Mouse (Mus musculus) heart, adult 2 months (tissue): ENCODE measurements around the gene Ppp1r8. TPM values are rescaled to one million over a fixed set of nuclear protein-coding genes. Genes with fewer than 3 reads are reported as not detected.

Source experiments
- DNase-seq, 2 experiments: peaks; one replicate each; pipeline ENCODE4 v3.0.0; 2021
- H3K27ac ChIP-seq: fragments of 200-600 bp; 2 replicates; pipeline ENCODE4 v1.8.1; 2022
- H3K27me3 ChIP-seq: fragments of 200-500 bp; 2 replicates; pipeline ENCODE4 v1.6.1; 2012; ENCODE audit warnings: mild to moderate bottlenecking, low read length, inconsistent platforms, mixed read lengths; ENCODE audit not compliant: control insufficient read depth, insufficient read depth
- H3K36me3 ChIP-seq: fragments of 200-500 bp; 2 replicates; pipeline ENCODE4 v1.6.1; 2012; ENCODE audit warnings: low read length, inconsistent platforms; ENCODE audit not compliant: control insufficient read depth, insufficient read depth
- H3K4me1 ChIP-seq: fragments of 200-500 bp; 2 replicates; pipeline ENCODE4 v1.6.1; 2011; ENCODE audit warnings: low read length; ENCODE audit not compliant: control insufficient read depth, insufficient read depth
- H3K4me3 ChIP-seq: fragments of 200-600 bp; 2 replicates; pipeline ENCODE4 v1.8.1; 2022
- H3K79me2 ChIP-seq: fragments of 200-500 bp; replicated peaks from 2 replicates; pipeline ENCODE4 v1.6.1; 2012; ENCODE audit warnings: mild to moderate bottlenecking, inconsistent platforms, low read length, moderate library complexity, mixed read lengths; ENCODE audit not compliant: control insufficient read depth, insufficient read depth
- H3K9ac ChIP-seq: fragments of 200-500 bp; 2 replicates; pipeline ENCODE4 v1.6.1; 2012; ENCODE audit warnings: low read depth, mild to moderate bottlenecking, control low read depth, inconsistent platforms, low read length, mixed read lengths
- CTCF ChIP-seq: fragments of 200-600 bp; IDR thresholded peaks from 2 replicates; pipeline ENCODE4 v1.8.1; 2022; ENCODE audit warnings: antibody characterized with exemption, mild to moderate bottlenecking, moderate library complexity
- EP300 ChIP-seq: fragments of 200-500 bp; IDR thresholded peaks from 2 replicates; pipeline ENCODE4 v1.6.1; 2011; ENCODE audit warnings: low read depth, low read length, control low read depth; ENCODE audit not compliant: insufficient read depth
- POLR2A ChIP-seq: fragments of 200-500 bp; IDR thresholded peaks from 2 replicates; pipeline ENCODE4 v1.6.1; 2011; ENCODE audit warnings: mild to moderate bottlenecking, low read depth, low read length, control low read depth; ENCODE audit not compliant: insufficient read depth
- WGBS: fragments of 180-500 bp; shearing (Covaris S2); methylation state at CpG from one replicate; pipeline ENCODE4 v1.1.7; 2018; 5-methylcytosine and 5-hydroxymethylcytosine counted together
- intact Hi-C: fragments of 180-260 bp; cut with DNase I; formaldehyde crosslinking; loops from one replicate; pipeline ENCODE4 v1.15.1; 2025
- long read RNA-seq: library from polyadenylated mRNA; stranded (forward); transcript quantifications from one replicate; pipeline ENCODE4 v2.0.0, GENCODE M21; 2021
- polyA plus RNA-seq: library from polyadenylated mRNA; depleted of rRNA; stranded (reverse); fragments of >200 nt; gene quantifications from 2 replicates; pipeline ENCODE4 v1.2.3, GENCODE M21; 2012; rRNA removed
- total RNA-seq, 2 experiments: library from RNA; stranded (reverse); gene quantifications; 2 replicates each; pipeline ENCODE4 v1.2.3; 2021

Ppp1r8 gene
- total RNA-seq (10 to 100 TPM; 18.2 to 19.3 TPM), polyA plus RNA-seq (18.2 and 33.1 TPM in 2 replicates)
- long read RNA-seq, partial matches to known transcripts: 0 of 6 reads
- long read RNA-seq, other reads (novel, unspliced or antisense): 2 of 6 reads

DNA sequence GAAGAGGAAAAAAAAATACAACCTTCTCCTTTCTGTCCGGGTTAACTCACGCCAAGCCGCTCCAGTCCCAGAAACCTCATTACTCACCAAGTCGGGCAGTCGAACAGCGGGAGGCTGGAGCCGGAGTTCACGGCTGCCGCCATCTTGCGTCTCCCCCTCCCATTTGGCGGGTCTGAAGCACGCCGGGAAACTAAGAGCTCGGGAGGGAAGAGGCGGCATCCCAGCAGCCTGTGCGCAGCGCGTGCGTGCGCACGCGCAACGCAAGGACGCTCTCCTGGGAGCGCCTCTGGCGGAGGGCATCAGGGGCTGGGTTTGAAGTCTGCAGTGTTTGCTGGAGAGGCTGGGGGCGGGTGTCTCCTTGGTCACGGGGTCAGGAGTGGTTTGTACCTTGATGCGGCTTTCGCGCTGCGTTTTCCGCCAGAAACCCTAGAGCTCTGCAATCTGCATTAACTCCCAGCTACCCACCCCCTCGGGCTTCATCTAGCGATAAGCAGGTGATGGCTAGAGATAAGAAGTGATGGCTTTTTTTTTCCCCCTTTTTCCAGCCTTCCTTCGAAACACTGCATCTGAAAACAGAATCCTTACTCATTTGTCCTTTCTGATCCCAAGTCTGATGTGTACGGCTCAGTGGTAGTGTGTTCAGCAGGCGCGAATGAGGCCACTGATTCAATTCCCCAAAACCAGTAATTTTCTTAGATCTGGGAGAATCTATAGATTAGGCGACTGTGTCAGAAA is at the start of gene Ppp1r8:
Gene Ppp1r8, minus strand, starts transcription at position 200 of the 735 bp plus-strand sequence.
- H3K27me3 ChIP-seq: no peaks in the 10 kb centered on the region
- H3K4me3 ChIP-seq: peak within 1 kb of the TSS; percentile 69
- H3K9ac ChIP-seq: peak within 1 kb of the TSS; percentile 80
- peak within 1 kb of the TSS; percentile 86 for H3K27ac ChIP-seq
- WGBS: 2% methylated on average over 40 of the region's 40 CpGs
- peak; percentile 89 to 93 for DNase-seq
- intact Hi-C loops: loop anchor here (2.0 to 5.0 kb wide), 2 partner anchors 42 to 79 kb away; partner anchors contain the start of genes Fam76a and Stx12
- peaks cover 2% of the 10 kb centered on the region for H3K4me1 ChIP-seq
- peak; percentile 96 for TF ChIP-seq POLR2A
- peak; percentile 68 for TF ChIP-seq CTCF
- TF ChIP-seq EP300: peak; percentile 69; the same call in 1 of the 2 replicates
- peaks cover 4% of the 10 kb centered on the region; the same call in 1 of the 2 replicates for H3K36me3 ChIP-seq
- no peaks in the 10 kb centered on the region; the same call in 1 of the 2 replicates for H3K79me2 ChIP-seq

GRCm38 (mm10) chr4:132884844-132885374 is 41.9 kb upstream of the Ppp1r8 start:
- WGBS: 6% methylated on average over 9 of the region's 9 CpGs
- Histone ChIP-seq H3K9ac (peak overlapping the region; percentile 76), H3K79me2 (peaks cover 5% of the 10 kb centered on the region), H3K4me1 (peaks cover 6% of the 10 kb centered on the region; the same call in 1 of the 2 replicates), H3K27me3 (no peaks in the 10 kb centered on the region), H3K27ac (peak overlapping the region; percentile 87), H3K36me3 (peaks cover 7% of the 10 kb centered on the region), H3K4me3 (peak overlapping the region; percentile 98)
- intact Hi-C loops: loop anchor here (1.0 to 2.0 kb wide), 3 partner anchors 20 to 42 kb away; partner anchors contain the start of genes Fam76a and Ppp1r8
- TF ChIP-seq EP300 (no peak), POLR2A (no peak), CTCF (no peak)
- DNase-seq: no peak

DNA sequence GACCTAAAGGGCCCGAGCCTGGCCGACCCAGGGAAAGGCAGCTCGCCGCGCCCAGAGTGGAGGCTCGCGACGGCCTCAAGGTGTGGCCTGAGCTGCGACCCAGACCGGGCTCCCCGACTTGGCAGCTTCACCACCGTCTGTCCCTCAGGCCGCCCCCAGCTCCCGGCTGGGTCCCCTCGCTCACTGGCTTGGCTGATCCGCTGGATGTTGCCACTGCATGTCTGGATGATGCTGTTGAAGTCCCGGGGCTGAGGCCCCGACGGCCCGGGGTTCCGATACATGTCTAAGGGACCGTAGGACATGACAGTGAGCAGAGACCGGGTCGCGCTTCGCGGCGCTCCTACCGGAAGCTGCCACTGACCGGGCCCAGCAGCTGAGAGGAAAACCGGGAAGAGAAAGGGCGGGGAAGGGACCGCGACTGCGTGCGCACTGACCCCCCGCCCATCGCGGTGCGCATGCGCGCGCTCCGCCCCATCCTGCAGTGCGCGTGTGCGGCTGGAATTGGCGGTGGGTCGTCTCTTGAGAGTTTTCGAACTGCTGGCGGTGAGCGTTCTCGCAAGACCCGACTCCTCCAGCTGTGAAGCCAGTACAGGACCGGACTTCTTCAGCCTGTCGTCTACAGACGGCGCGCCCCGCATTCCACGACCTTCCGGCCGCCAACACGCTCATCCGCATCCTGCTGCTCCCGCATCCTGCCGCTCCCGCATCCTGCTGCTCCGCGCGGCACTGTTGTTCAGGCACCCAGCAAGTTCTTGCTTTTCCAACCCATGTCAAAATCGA is 41.3 kb upstream of the Ppp1r8 start, which contains the start of gene Stx12:
Gene Stx12, minus strand, starts transcription at position 446 of the 780 bp plus-strand sequence.
- Histone ChIP-seq H3K4me1 (peaks cover 10% of the 10 kb centered on the region), H3K27ac (peak within 1 kb of the TSS; percentile 87), H3K79me2 (peaks cover 6% of the 10 kb centered on the region), H3K27me3 (no peaks in the 10 kb centered on the region), H3K4me3 (peak within 1 kb of the TSS; percentile 98), H3K36me3 (peaks cover 9% of the 10 kb centered on the region), H3K9ac (peak within 1 kb of the TSS; percentile 88)
- peak; percentile 94 for DNase-seq
- intact Hi-C loops: loop anchor here (1.0 to 2.0 kb wide), 3 partner anchors 21 to 41 kb away; partner anchors contain the start of genes Fam76a and Ppp1r8
- WGBS: under 1% methylated on average over 72 of the region's 72 CpGs
- peak; percentile 96 for TF ChIP-seq POLR2A
- TF ChIP-seq EP300: peak; percentile 23; the same call in 1 of the 2 replicates
- TF ChIP-seq CTCF: no peak

- Histone ChIP-seq H3K36me3 (peaks cover 9% of the 10 kb centered on the region), H3K79me2 (peaks cover 6% of the 10 kb centered on the region), H3K9ac (peak overlapping the region; percentile 88), H3K4me3 (peak overlapping the region; percentile 98), H3K4me1 (peaks cover 10% of the 10 kb centered on the region), H3K27me3 (no peaks in the 10 kb centered on the region), H3K27ac (peak overlapping the region; percentile 87)
- intact Hi-C loops: loop anchor here (1.0 to 2.0 kb wide), 3 partner anchors 21 to 41 kb away; partner anchors contain the start of genes Fam76a and Ppp1r8
- DNase-seq: no peak
- no peak for TF ChIP-seq EP300
- TF ChIP-seq POLR2A: no peak
- TF ChIP-seq CTCF: no peak
- WGBS: under 1% methylated on average over 21 of the region's 21 CpGs
These were observed 40.6 kb upstream of the Ppp1r8 start for GRCm38 (mm10) chr4:132883561-132884063.
